Mouse (Mus musculus) brain, embryonic 14.5 days (tissue): ENCODE measurements around the gene Pdcd1.
"Not testable (repeated sequence)": the region's sequence is repeated elsewhere in the genome, so short reads cannot be mapped to it uniquely, and the experiment has no call there.

ENCODE experiments used
- CTCF ChIP-seq: fragments of 200-500 bp; IDR thresholded peaks from 2 replicates; pipeline ENCODE4 v1.5.1; 2012; ENCODE audit warnings: inconsistent platforms, mild to moderate bottlenecking, moderate library complexity, borderline replicate concordance; ENCODE audit not compliant: insufficient read depth, insufficient read length; ENCODE audit errors: extremely low read depth
- POLR2A ChIP-seq: fragments of 200-500 bp; IDR thresholded peaks from 2 replicates; pipeline ENCODE4 v1.6.1; 2012; ENCODE audit warnings: mild to moderate bottlenecking, inconsistent platforms, borderline replicate concordance; ENCODE audit not compliant: poor library complexity, insufficient read depth, insufficient read length, severe bottlenecking; ENCODE audit errors: extremely low read depth

DNA sequence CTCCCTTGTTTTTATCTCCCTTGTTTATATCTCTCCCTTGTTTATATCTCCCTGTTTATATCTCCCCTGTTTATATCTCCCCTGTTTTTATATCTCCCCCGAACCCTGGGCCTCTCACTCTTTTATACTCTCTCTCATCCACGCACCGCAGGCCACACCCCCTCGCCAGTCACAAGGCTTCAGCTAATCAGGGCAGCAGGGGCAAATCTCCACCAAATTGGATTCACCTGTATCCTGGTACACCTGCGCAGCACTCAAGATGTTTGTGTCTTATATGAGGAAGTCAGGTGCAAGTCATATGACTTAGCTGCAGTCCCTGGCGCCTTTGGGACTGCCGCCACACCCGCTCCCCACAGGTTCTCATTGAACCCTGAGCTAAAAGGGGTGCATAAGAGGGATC, 62.1 kb downstream of the Pdcd1 start, which contains the start of gene Gal3st2c:
- not testable (repeated sequence) for TF ChIP-seq POLR2A, CTCF
